Mouse (Mus musculus): ENCODE data around the gene Foxa2. TPM values are rescaled to one million over a fixed set of nuclear protein-coding genes. Genes with fewer than 3 reads are reported as not detected.

Gene Foxa2
- polyA plus RNA-seq, 1 experiment from 2014 or later, result 17.9 TPM

DNA sequence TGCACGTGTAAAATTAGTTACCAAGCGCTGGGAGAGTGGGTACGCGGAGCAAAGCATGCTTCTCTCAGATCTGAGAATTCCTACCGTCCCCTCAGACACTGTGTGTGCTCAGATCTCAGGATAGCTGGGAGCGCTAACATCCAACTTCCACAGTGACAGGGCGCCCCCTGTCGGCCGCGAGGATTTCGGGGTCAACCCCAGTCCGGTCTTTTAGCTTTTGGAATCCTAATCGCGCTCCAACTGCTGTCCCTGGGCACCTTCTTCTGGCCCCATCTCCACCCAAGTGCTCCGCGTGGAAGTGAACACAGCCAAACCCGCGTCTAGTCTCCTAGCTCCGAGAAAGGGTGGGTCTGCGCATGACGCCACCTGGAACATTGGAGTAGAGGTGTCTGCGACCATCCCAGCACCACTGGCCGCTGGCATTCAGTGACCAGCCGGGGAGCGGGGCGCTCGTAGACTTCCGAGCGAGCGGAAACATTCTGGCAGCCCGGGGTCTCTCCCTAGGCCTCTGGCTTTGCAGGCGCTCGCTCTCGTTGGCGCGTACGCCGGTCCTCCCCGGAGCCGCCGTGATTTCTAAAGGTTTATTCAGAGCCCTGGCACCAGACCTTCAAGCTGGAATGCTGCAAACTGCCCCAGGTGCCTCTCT lies 1.8 kb upstream of the Foxa2 start:
- WGBS, result under 1% methylated on average over 41 of the region's 41 CpGs
- peak overlapping the region; percentile 19 for H3K4me3 ChIP-seq (ENCODE audit: low read depth, low read length)
- H3K4me2 ChIP-seq, result peak overlapping the region; percentile 42
- H3K27ac ChIP-seq (ENCODE audit: low read depth, low read length), result no peak overlapping the region
- H3K9me3 ChIP-seq (ENCODE audit: control insufficient read depth, low read length), result no peaks in the 10 kb centered on the region
- ATAC-seq (ENCODE audit: low FRiP score) (peak; percentile 76), DNase-seq (ENCODE audit: low spot score, missing footprints) (peak; percentile 99)
- H3K4me1 ChIP-seq (ENCODE audit: control insufficient read depth, insufficient read depth, low read length), result peaks cover 6% of the 10 kb centered on the region
- peaks cover 95% of the 10 kb centered on the region for H3K27me3 ChIP-seq (ENCODE audit: control insufficient read depth, insufficient read depth, low read length)
- peak overlapping the region; percentile 25; the same call in 1 of the 2 replicates for H3K9ac ChIP-seq (ENCODE audit: low read length)
- H3K36me3 ChIP-seq (ENCODE audit: control insufficient read depth, insufficient read depth, low read length), result no peaks in the 10 kb centered on the region

- Histone ChIP-seq H3K9ac (ENCODE audit: low read length) (no peak overlapping the region), H3K4me3 (ENCODE audit: low read depth, low read length) (no peak overlapping the region), H3K36me3 (ENCODE audit: control insufficient read depth, insufficient read depth, low read length) (no peaks in the 10 kb centered on the region), H3K27me3 (ENCODE audit: control insufficient read depth, insufficient read depth, low read length) (peaks cover 95% of the 10 kb centered on the region), H3K4me1 (ENCODE audit: control insufficient read depth, insufficient read depth, low read length) (peaks cover 6% of the 10 kb centered on the region), H3K4me2 (no peak overlapping the region), H3K27ac (ENCODE audit: low read depth, low read length) (no peak overlapping the region), H3K9me3 (ENCODE audit: control insufficient read depth, low read length) (no peaks in the 10 kb centered on the region)
- no peak for ATAC-seq (ENCODE audit: low FRiP score)
- WGBS, result 5% methylated on average over 8 of the region's 8 CpGs
- DNase-seq (ENCODE audit: low spot score, missing footprints), result peak; percentile 89
Measured at GRCm38 (mm10) chr2:148047611-148048010, 842 bp upstream of the Foxa2 start.

DNA sequence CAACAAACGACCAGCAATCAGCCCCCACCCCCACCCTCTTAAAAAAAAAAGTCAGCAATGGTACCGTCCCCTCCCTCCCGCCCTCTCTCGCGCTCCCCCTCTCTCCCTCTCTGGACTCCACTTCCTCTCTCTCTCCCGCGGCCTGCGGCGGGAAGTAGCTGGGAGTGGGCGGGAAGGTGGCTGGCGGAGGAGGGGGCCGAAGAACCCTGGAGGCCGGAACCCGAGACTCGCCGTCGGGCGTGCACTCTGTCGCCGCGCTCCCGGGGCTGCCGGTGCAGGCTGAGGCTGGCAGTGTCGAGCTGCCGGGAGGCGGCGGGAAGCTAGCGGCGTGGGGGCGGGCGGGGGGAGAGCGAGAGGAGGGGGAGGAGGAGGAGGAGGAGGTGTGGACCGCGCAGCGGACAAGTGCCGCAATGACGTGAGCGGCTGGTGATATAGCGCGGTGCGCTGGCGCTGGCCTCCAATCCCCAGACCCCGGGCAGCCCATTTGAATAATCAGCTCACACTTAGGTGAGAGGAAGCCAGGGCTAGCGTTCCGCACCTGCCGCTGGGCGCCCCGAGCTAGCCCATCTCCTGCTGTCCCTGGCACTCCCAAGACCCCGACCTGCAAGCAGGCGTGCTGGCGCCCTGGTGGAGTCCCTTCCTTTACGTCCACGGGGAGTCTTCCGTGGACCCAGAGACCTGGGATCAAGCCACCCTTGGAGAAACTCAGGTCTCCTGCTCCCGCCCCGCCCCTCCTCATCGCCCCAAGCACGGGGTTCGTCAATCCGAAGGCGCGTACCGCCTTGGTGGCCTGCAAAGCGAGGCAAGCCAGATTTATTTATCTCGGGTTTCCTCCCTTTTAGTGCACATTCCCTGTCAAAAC lies 601 bp downstream of the Foxa2 start:
- Histone ChIP-seq H3K36me3 (ENCODE audit: control insufficient read depth, insufficient read depth, low read length) (no peaks in the 10 kb centered on the region), H3K4me1 (ENCODE audit: control insufficient read depth, insufficient read depth, low read length) (peaks cover 6% of the 10 kb centered on the region), H3K27ac (ENCODE audit: low read depth, low read length) (peak overlapping the region; percentile 50; the same call in 1 of the 2 replicates), H3K9me3 (ENCODE audit: control insufficient read depth, low read length) (no peaks in the 10 kb centered on the region), H3K27me3 (ENCODE audit: control insufficient read depth, insufficient read depth, low read length) (peaks cover 95% of the 10 kb centered on the region), H3K9ac (ENCODE audit: low read length) (peak overlapping the region; percentile 66; the same call in 1 of the 2 replicates), H3K4me2 (peak overlapping the region; percentile 32), H3K4me3 (ENCODE audit: low read depth, low read length) (peak overlapping the region; percentile 32)
- peak; percentile 91 for DNase-seq (ENCODE audit: low spot score, missing footprints)
- WGBS, result under 1% methylated on average over 51 of the region's 65 CpGs
- peak; percentile 72 for ATAC-seq (ENCODE audit: low FRiP score)

GRCm38 (mm10) chr2:148045543-148045936 lies 1.2 kb downstream of the Foxa2 start:
- Histone ChIP-seq H3K4me3 (ENCODE audit: low read depth, low read length) (peak overlapping the region; percentile 32), H3K9me3 (ENCODE audit: control insufficient read depth, low read length) (no peaks in the 10 kb centered on the region), H3K4me1 (ENCODE audit: control insufficient read depth, insufficient read depth, low read length) (peaks cover 7% of the 10 kb centered on the region), H3K36me3 (ENCODE audit: control insufficient read depth, insufficient read depth, low read length) (no peaks in the 10 kb centered on the region), H3K27ac (ENCODE audit: low read depth, low read length) (peak overlapping the region; percentile 50; the same call in 1 of the 2 replicates), H3K27me3 (ENCODE audit: control insufficient read depth, insufficient read depth, low read length) (peaks cover 96% of the 10 kb centered on the region), H3K9ac (ENCODE audit: low read length) (peak overlapping the region; percentile 66), H3K4me2 (peak overlapping the region; percentile 32; the same call in 1 of the 2 replicates)
- DNase-seq (ENCODE audit: low spot score, missing footprints) (peak; percentile 96), ATAC-seq (ENCODE audit: low FRiP score) (peak; percentile 22; the same call in 1 of the 2 replicates)
- under 1% methylated on average over 25 of the region's 25 CpGs for WGBS

GRCm38 (mm10) chr2:148044877-148045539 lies 1.8 kb downstream of the Foxa2 start:
- Histone ChIP-seq H3K27ac (ENCODE audit: low read depth, low read length) (peak overlapping the region; percentile 50), H3K9ac (ENCODE audit: low read length) (peak overlapping the region; percentile 66), H3K9me3 (ENCODE audit: control insufficient read depth, low read length) (no peaks in the 10 kb centered on the region), H3K4me1 (ENCODE audit: control insufficient read depth, insufficient read depth, low read length) (peaks cover 9% of the 10 kb centered on the region), H3K4me2 (peak overlapping the region; percentile 37), H3K36me3 (ENCODE audit: control insufficient read depth, insufficient read depth, low read length) (no peaks in the 10 kb centered on the region), H3K4me3 (ENCODE audit: low read depth, low read length) (peak overlapping the region; percentile 32), H3K27me3 (ENCODE audit: control insufficient read depth, insufficient read depth, low read length) (peaks cover 98% of the 10 kb centered on the region)
- no peak for ATAC-seq (ENCODE audit: low FRiP score)
- DNase-seq (ENCODE audit: low spot score, missing footprints), result peak; percentile 95
- whole genome bisulfite sequencing, result 1% methylated on average over 26 of the region's 26 CpGs

- Histone ChIP-seq H3K4me3 (ENCODE audit: low read depth, low read length) (peak overlapping the region; percentile 32), H3K9me3 (ENCODE audit: control insufficient read depth, low read length) (no peaks in the 10 kb centered on the region), H3K4me2 (peak overlapping the region; percentile 37), H3K9ac (ENCODE audit: low read length) (peak overlapping the region; percentile 66), H3K36me3 (ENCODE audit: control insufficient read depth, insufficient read depth, low read length) (no peaks in the 10 kb centered on the region), H3K4me1 (ENCODE audit: control insufficient read depth, insufficient read depth, low read length) (peaks cover 9% of the 10 kb centered on the region), H3K27ac (ENCODE audit: low read depth, low read length) (peak overlapping the region; percentile 50), H3K27me3 (ENCODE audit: control insufficient read depth, insufficient read depth, low read length) (peaks cover 100% of the 10 kb centered on the region)
- DNase-seq (ENCODE audit: low spot score, missing footprints) (peak; percentile 97), ATAC-seq (ENCODE audit: low FRiP score) (no peak)
- under 1% methylated on average over 71 of the region's 71 CpGs for WGBS
Measured at GRCm38 (mm10) chr2:148043976-148044876, 2.5 kb downstream of the Foxa2 start.

GRCm38 (mm10) chr2:148043271-148043975 lies 3.3 kb downstream of the Foxa2 start:
- Histone ChIP-seq H3K9ac (ENCODE audit: low read length) (peak overlapping the region; percentile 66), H3K4me3 (ENCODE audit: low read depth, low read length) (peak overlapping the region; percentile 32), H3K27me3 (ENCODE audit: control insufficient read depth, insufficient read depth, low read length) (peaks cover 100% of the 10 kb centered on the region), H3K27ac (ENCODE audit: low read depth, low read length) (peak overlapping the region; percentile 50), H3K9me3 (ENCODE audit: control insufficient read depth, low read length) (no peaks in the 10 kb centered on the region), H3K36me3 (ENCODE audit: control insufficient read depth, insufficient read depth, low read length) (no peaks in the 10 kb centered on the region), H3K4me2 (peak overlapping the region; percentile 37), H3K4me1 (ENCODE audit: control insufficient read depth, insufficient read depth, low read length) (peaks cover 5% of the 10 kb centered on the region)
- peak; percentile 92 for DNase-seq (ENCODE audit: low spot score, missing footprints)
- WGBS, result 4% methylated on average over 17 of the region's 17 CpGs
- ATAC-seq (ENCODE audit: low FRiP score), result no peak

Measured in midbrain, embryonic 11.5 days (tissue).